Mouse (Mus musculus): ENCODE results near the gene Fam104a. TPM values are rescaled to one million over a fixed set of nuclear protein-coding genes. Genes with fewer than 3 reads are reported as not detected.

Fam104a gene
- polyA plus RNA-seq, 1 experiment from 2014 or later = 50.5 TPM

GRCm38 (mm10) chr11:113619420-113620080, 64.4 kb downstream of the Fam104a start:
- no peak overlapping the region; the same call in 1 of the 2 replicates for H3K27ac ChIP-seq (replicated peaks)
- peaks cover 21% of the 10 kb centered on the region for H3K4me1 ChIP-seq
- peak overlapping the region; percentile 89 for H3K4me2 ChIP-seq (replicated peaks)
- peak overlapping the region; percentile 54 for H3K4me3 ChIP-seq
- H3K36me3 ChIP-seq = peaks cover 5% of the 10 kb centered on the region
- no peak; the same call in 1 of the 2 replicates for ATAC-seq (ENCODE audit: low FRiP score, low read depth)
- H3K9ac ChIP-seq (replicated peaks) = peak overlapping the region; percentile 58
- WGBS = 3% methylated on average over 31 of the region's 31 CpGs
- no peaks in the 10 kb centered on the region for H3K9me3 ChIP-seq
- H3K27me3 ChIP-seq = peaks cover 67% of the 10 kb centered on the region

- H3K9me3 ChIP-seq = no peaks in the 10 kb centered on the region
- no peak within 1 kb of the TSS; the same call in 1 of the 2 replicates for H3K27ac ChIP-seq (replicated peaks)
- peak within 1 kb of the TSS; percentile 89 for H3K4me2 ChIP-seq (replicated peaks)
- H3K4me1 ChIP-seq = peaks cover 21% of the 10 kb centered on the region
- under 1% methylated on average over 54 of the region's 54 CpGs for WGBS
- peak; percentile 80 for ATAC-seq (ENCODE audit: low FRiP score, low read depth)
- no peaks in the 10 kb centered on the region for H3K36me3 ChIP-seq
- peaks cover 60% of the 10 kb centered on the region for H3K27me3 ChIP-seq
- H3K9ac ChIP-seq (replicated peaks) = peak within 1 kb of the TSS; percentile 58
- H3K4me3 ChIP-seq = peak within 1 kb of the TSS; percentile 54
Observed at GRCm38 (mm10) chr11:113618672-113619419, 65.1 kb downstream of the Fam104a start, which contains the start of gene Sstr2. Sstr2 (plus strand) TSS chr11:113619342.

- Histone ChIP-seq H3K27me3 (peaks cover 60% of the 10 kb centered on the region), H3K4me2 (replicated peaks) (peak overlapping the region; percentile 89), H3K27ac (replicated peaks) (no peak overlapping the region), H3K9me3 (no peaks in the 10 kb centered on the region), H3K4me3 (peak overlapping the region; percentile 54), H3K36me3 (no peaks in the 10 kb centered on the region), H3K9ac (replicated peaks) (peak overlapping the region; percentile 58; the same call in 1 of the 2 replicates), H3K4me1 (peaks cover 21% of the 10 kb centered on the region)
- 31% methylated on average over 4 of the region's 4 CpGs for WGBS
- ATAC-seq (ENCODE audit: low FRiP score, low read depth) = no peak
Observed at GRCm38 (mm10) chr11:113618303-113618671, 65.7 kb downstream of the Fam104a start.

- Histone ChIP-seq H3K9ac (replicated peaks) (no peak overlapping the region), H3K27ac (replicated peaks) (no peak overlapping the region), H3K36me3 (no peaks in the 10 kb centered on the region), H3K4me3 (no peak overlapping the region), H3K27me3 (peaks cover 60% of the 10 kb centered on the region), H3K9me3 (no peaks in the 10 kb centered on the region), H3K4me2 (replicated peaks) (no peak overlapping the region), H3K4me1 (peaks cover 22% of the 10 kb centered on the region)
- ATAC-seq (ENCODE audit: low FRiP score, low read depth) = no peak
- 43% methylated on average over 14 of the region's 14 CpGs for WGBS
Observed at GRCm38 (mm10) chr11:113617132-113617911, 66.6 kb downstream of the Fam104a start.

- Histone ChIP-seq H3K9ac (replicated peaks) (no peak overlapping the region), H3K27ac (replicated peaks) (no peak overlapping the region), H3K4me2 (replicated peaks) (no peak overlapping the region), H3K4me3 (no peak overlapping the region), H3K36me3 (no peaks in the 10 kb centered on the region), H3K27me3 (peaks cover 34% of the 10 kb centered on the region), H3K4me1 (peaks cover 25% of the 10 kb centered on the region), H3K9me3 (no peaks in the 10 kb centered on the region)
- ATAC-seq (ENCODE audit: low FRiP score, low read depth) = no peak
- WGBS = 85% methylated on average over 6 of the region's 6 CpGs
Observed at GRCm38 (mm10) chr11:113614476-113614875, 69.5 kb downstream of the Fam104a start.

GRCm38 (mm10) chr11:113611664-113612611, 72.0 kb downstream of the Fam104a start:
- peak; percentile 77 for ATAC-seq (ENCODE audit: low FRiP score, low read depth)
- H3K27ac ChIP-seq (replicated peaks) = peak overlapping the region; percentile 81
- H3K4me3 ChIP-seq = no peak overlapping the region
- H3K9me3 ChIP-seq = no peaks in the 10 kb centered on the region
- H3K9ac ChIP-seq (replicated peaks) = no peak overlapping the region; the same call in 1 of the 2 replicates
- WGBS = 19% methylated on average over 24 of the region's 24 CpGs
- peaks cover 13% of the 10 kb centered on the region for H3K4me1 ChIP-seq
- H3K36me3 ChIP-seq = no peaks in the 10 kb centered on the region; the same call in 1 of the 2 replicates
- peak overlapping the region; percentile 17 for H3K4me2 ChIP-seq (replicated peaks)
- peaks cover 10% of the 10 kb centered on the region; the same call in 1 of the 2 replicates for H3K27me3 ChIP-seq

Other genes starting within 250 kb of the Fam104a start
- 11.8 and 13.0 TPM in 2 replicates for gene Sstr2, start 64.8 kb downstream of the Fam104a start, polyA plus RNA-seq (2016; fragmentation: Nextera tagmentation; extraction: Ambion mirVana)
- 36.8 and 39.6 TPM in 2 replicates for gene Cog1, start 35.0 kb downstream of the Fam104a start, polyA plus RNA-seq (2016; fragmentation: Nextera tagmentation; extraction: Ambion mirVana)
- gene Slc39a11, start 34.1 kb downstream of the Fam104a start, polyA plus RNA-seq (2016; fragmentation: Nextera tagmentation; extraction: Ambion mirVana) = 23.0 and 26.1 TPM in 2 replicates
- gene D11Wsu47e, start 257 bp upstream of the Fam104a start, polyA plus RNA-seq (2016; fragmentation: Nextera tagmentation; extraction: Ambion mirVana) = 24.3 and 26.2 TPM in 2 replicates
- 0.48 and 0.50 TPM in 2 replicates for gene Cpsf4l, start 25.9 kb upstream of the Fam104a start, polyA plus RNA-seq (2016; fragmentation: Nextera tagmentation; extraction: Ambion mirVana)
- 102 and 104 TPM in 2 replicates for gene Cdc42ep4, start 67.7 kb upstream of the Fam104a start, polyA plus RNA-seq (2016; fragmentation: Nextera tagmentation; extraction: Ambion mirVana)

All from midbrain, embryonic 12.5 days (tissue).